Mouse (Mus musculus): ENCODE data around the gene Mark1. TPM values are rescaled to one million over a fixed set of nuclear protein-coding genes. Genes with fewer than 3 reads are reported as not detected.

The Mark1 gene
- polyA plus RNA-seq, 1 experiment, result 1.4 TPM

DNA sequence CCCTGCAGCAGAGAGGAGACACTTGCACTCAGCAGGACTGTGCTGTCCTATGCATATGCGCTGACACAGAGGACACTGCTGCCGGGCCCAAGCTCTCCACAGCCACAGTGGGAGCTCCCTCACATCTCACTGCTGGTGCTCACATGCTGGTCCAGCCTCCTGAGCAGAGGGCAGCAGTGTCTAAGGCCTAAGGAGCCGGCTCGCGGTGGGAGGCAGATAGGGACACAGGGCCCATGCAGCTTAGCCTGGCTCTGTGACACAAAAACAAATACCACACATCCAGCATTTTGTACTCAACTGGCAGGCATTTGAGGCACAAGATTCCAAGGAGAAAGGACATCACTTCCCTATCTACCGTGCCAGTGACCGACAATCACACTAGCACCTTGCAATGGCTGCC, 96.5 kb downstream of the Mark1 start:
- Histone ChIP-seq H3K4me1 (ENCODE audit: control insufficient read depth, insufficient read depth, low read length) (no peaks in the 10 kb centered on the region; the same call in 1 of the 2 replicates), H3K4me3 (replicated peaks; ENCODE audit: control insufficient read depth, low read depth, low read length) (no peak overlapping the region), H3K27ac (ENCODE audit: control insufficient read depth, insufficient read depth, low read depth, low read length, poor library complexity) (no peak overlapping the region)
- 85% methylated on average over 7 of the region's 7 CpGs for WGBS
- TF ChIP-seq CTCF (IDR thresholded peaks at IDR 0.05; ENCODE audit: control insufficient read depth, insufficient read depth, low read length) (no peak), POLR2A (IDR thresholded peaks at IDR 0.05; ENCODE audit: borderline replicate concordance, control insufficient read depth, low read depth, low read length) (no peak)

DNA sequence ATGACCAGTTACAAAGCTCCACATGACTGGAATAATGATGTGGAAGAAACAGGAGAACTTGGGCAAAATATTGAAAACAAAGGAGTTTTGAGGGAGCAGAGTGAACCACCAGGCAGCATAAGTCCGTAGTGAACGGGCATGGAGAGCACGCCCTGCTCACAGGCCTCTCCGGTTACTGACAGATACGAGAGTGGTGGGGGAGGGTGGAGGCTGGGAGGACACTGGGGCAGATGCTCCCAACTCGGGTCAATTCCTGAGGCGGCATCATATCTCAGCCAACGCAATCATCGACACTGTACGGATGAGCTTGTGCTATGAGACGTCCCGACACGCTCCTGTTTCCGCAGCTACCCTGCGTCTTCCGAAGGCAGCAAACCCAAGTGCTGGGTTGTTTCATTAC, 102.0 kb downstream of the Mark1 start:
- Histone ChIP-seq H3K4me3 (replicated peaks; ENCODE audit: control insufficient read depth, low read depth, low read length) (no peak overlapping the region), H3K27ac (ENCODE audit: control insufficient read depth, insufficient read depth, low read depth, low read length, poor library complexity) (no peak overlapping the region; the same call in 1 of the 2 replicates), H3K4me1 (ENCODE audit: control insufficient read depth, insufficient read depth, low read length) (no peaks in the 10 kb centered on the region)
- TF ChIP-seq POLR2A (IDR thresholded peaks at IDR 0.05; ENCODE audit: borderline replicate concordance, control insufficient read depth, low read depth, low read length) (no peak), CTCF (IDR thresholded peaks at IDR 0.05; ENCODE audit: control insufficient read depth, insufficient read depth, low read length) (no peak)
- 92% methylated on average over 16 of the region's 16 CpGs for WGBS

DNA sequence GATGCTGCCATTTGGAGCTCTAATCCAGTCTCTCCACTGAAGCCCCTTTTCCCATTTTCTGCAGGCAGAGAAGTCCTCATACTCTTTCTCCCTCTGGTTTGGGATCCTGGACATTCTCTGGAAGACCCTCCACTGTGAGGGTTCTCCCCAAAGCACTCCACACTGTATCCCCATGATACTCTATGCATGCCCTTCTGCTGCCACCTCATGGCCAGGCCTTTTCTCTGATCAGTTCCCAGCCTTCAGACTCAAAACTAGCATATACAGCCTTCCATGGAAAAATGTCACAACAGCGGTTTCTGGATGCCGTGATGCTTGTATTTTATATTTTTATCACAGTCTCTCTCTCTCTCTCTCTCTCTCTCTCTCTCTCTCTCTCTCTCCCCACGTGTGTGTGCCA, 107.4 kb downstream of the Mark1 start:
- Histone ChIP-seq H3K4me3 (replicated peaks; ENCODE audit: control insufficient read depth, low read depth, low read length) (no peak overlapping the region), H3K4me1 (ENCODE audit: control insufficient read depth, insufficient read depth, low read length) (no peaks in the 10 kb centered on the region)
- TF ChIP-seq POLR2A (IDR thresholded peaks at IDR 0.05; ENCODE audit: borderline replicate concordance, control insufficient read depth, low read depth, low read length) (no peak), CTCF (IDR thresholded peaks at IDR 0.05; ENCODE audit: control insufficient read depth, insufficient read depth, low read length) (no peak)

DNA sequence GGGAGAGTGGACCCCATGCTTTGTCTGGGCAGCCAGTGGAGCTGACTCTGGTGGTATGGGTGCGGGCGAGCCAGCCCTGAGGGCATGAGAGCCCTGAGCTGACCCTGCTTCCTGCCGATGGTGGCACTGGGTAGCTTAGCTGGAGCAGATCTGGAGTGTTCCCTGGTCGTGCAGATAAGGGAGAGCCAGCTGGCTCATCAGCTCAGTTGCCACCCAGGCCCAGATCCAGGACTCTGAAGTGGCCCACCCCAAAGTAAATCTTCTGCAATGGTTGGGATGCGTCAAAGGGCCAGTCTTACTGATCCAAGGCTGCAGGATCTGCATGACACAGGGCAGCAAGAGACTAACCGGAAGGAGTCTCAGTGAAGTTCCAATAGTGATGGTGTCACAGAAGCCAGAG, 109.9 kb downstream of the Mark1 start:
- Histone ChIP-seq H3K27ac (ENCODE audit: control insufficient read depth, insufficient read depth, low read depth, low read length, poor library complexity) (no peak overlapping the region), H3K4me3 (replicated peaks; ENCODE audit: control insufficient read depth, low read depth, low read length) (no peak overlapping the region), H3K4me1 (ENCODE audit: control insufficient read depth, insufficient read depth, low read length) (no peaks in the 10 kb centered on the region)
- WGBS, result 77% methylated on average over 6 of the region's 6 CpGs
- TF ChIP-seq CTCF (IDR thresholded peaks at IDR 0.05; ENCODE audit: control insufficient read depth, insufficient read depth, low read length), result no peak
- no peak for TF ChIP-seq POLR2A (IDR thresholded peaks at IDR 0.05; ENCODE audit: borderline replicate concordance, control insufficient read depth, low read depth, low read length)

More for the DNA sequence above, 107.4 kb downstream of the Mark1 start:
- WGBS, result 73% methylated on average over 3 of the region's 3 CpGs
- H3K27ac ChIP-seq (ENCODE audit: control insufficient read depth, insufficient read depth, low read depth, low read length, poor library complexity), result no peak overlapping the region

DNA sequence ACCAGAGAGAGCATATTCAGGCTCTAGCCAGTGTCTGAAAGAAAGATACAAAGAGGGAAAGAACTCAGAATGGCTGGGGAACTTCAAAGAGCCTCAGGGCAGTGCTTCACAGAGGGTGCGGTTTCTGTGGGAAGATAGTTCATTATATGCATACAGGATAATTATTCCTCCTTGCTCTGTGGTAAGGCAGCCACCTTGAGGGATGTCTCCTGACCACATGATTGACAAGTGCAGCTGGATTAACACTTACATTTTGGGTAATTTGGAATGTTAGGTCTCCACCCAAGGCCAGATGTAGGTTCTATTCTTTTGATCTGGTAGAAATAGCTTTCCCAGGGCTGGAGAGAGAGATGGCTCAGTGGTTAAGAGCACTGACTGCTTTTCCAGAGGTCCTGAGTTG, 113.2 kb downstream of the Mark1 start:
- no peak overlapping the region for H3K4me3 ChIP-seq (replicated peaks; ENCODE audit: control insufficient read depth, low read depth, low read length)

DNA sequence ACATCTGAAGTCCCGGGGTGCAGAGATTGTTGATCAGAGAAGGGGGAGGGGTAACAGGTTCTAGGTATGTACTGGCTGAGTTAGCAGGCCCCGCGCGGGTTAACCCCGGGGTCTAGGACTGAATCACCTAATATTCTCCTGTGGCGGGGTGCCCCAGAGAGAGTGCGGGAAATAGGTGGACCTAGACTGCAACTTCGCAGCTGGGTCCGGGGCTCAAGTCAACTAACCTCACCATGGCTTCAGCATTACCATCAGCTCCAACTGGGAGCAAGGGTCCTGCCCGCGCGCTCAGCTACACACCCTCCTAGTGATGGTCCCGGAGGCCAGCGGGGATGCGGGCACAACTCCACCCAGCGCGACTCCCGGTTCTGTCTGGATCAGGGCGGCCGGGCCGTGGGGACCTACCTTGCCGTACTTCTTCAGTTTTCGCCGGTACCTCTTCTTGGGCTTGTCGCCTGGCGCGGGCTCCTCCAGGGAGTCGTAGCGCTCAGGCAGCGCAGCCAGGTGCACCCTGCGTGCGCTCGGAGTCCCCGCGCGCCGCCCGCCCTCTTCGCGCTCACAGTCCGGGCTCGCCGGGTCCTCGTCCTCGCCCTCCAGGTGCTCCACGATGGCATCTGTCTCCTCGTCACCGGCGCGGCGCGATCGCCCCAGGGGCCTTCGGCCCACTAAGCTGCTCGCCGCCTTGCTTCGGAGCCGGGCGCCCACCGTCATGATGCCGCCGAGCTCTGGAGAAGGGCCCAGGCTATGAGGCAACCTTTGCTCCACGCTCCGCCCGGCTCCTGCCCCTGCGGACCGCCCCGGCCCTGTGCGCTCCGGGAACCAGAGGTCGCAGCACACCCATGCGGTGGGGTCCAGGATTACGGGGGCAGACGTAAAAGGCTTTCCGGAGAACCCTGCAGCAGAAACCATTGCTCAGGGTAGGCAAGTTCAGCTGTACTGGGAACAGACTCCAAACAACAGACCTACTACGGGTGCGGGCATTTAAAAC, 116.8 kb downstream of the Mark1 start, which contains the start of gene C130074G19Rik:
C130074G19Rik (minus strand) TSS at position 938 of the 988 bp plus-strand sequence.
- TF ChIP-seq CTCF (IDR thresholded peaks at IDR 0.05; ENCODE audit: control insufficient read depth, insufficient read depth, low read length), result no peak
- TF ChIP-seq POLR2A (IDR thresholded peaks at IDR 0.05; ENCODE audit: borderline replicate concordance, control insufficient read depth, low read depth, low read length), result no peak
- Histone ChIP-seq H3K4me3 (replicated peaks; ENCODE audit: control insufficient read depth, low read depth, low read length) (peak within 1 kb of the TSS; percentile 20), H3K27ac (ENCODE audit: control insufficient read depth, insufficient read depth, low read depth, low read length, poor library complexity) (no peak within 1 kb of the TSS; the same call in 1 of the 2 replicates), H3K4me1 (ENCODE audit: control insufficient read depth, insufficient read depth, low read length) (no peaks in the 10 kb centered on the region)
- WGBS, result 2% methylated on average over 77 of the region's 77 CpGs

More for the DNA sequence above, 113.2 kb downstream of the Mark1 start:
- Histone ChIP-seq H3K27ac (ENCODE audit: control insufficient read depth, insufficient read depth, low read depth, low read length, poor library complexity) (no peak overlapping the region), H3K4me1 (ENCODE audit: control insufficient read depth, insufficient read depth, low read length) (no peaks in the 10 kb centered on the region)
- no peak for TF ChIP-seq CTCF (IDR thresholded peaks at IDR 0.05; ENCODE audit: control insufficient read depth, insufficient read depth, low read length)
- no peak for TF ChIP-seq POLR2A (IDR thresholded peaks at IDR 0.05; ENCODE audit: borderline replicate concordance, control insufficient read depth, low read depth, low read length)
- 59% methylated on average over 1 of the region's 1 CpGs for WGBS

DNA sequence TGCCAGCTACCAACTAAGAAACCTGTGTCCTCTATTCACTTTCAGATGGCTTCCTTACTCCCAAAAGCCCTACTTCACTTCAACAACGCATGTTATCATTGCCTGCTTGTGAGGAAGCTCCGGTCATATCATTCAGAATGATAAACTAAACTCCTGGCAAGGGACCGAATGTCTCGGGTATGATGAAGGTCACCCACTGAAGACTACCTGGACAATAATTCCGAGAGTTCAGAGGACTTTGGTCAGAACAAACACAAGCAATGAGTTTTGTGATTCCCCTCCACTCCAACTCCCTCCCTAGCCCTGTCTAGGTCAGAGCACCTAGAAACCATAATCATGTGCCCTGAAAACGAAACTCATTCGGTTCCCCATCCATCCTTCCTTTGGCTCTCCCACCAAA, 117.5 kb downstream of the Mark1 start:
- no peak for TF ChIP-seq POLR2A (IDR thresholded peaks at IDR 0.05; ENCODE audit: borderline replicate concordance, control insufficient read depth, low read depth, low read length)
- no peak for TF ChIP-seq CTCF (IDR thresholded peaks at IDR 0.05; ENCODE audit: control insufficient read depth, insufficient read depth, low read length)
- H3K4me3 ChIP-seq (replicated peaks; ENCODE audit: control insufficient read depth, low read depth, low read length), result no peak overlapping the region
- 54% methylated on average over 7 of the region's 7 CpGs for WGBS
- no peaks in the 10 kb centered on the region for H3K4me1 ChIP-seq (ENCODE audit: control insufficient read depth, insufficient read depth, low read length)
- no peak overlapping the region; the same call in 1 of the 2 replicates for H3K27ac ChIP-seq (ENCODE audit: control insufficient read depth, insufficient read depth, low read depth, low read length, poor library complexity)

DNA sequence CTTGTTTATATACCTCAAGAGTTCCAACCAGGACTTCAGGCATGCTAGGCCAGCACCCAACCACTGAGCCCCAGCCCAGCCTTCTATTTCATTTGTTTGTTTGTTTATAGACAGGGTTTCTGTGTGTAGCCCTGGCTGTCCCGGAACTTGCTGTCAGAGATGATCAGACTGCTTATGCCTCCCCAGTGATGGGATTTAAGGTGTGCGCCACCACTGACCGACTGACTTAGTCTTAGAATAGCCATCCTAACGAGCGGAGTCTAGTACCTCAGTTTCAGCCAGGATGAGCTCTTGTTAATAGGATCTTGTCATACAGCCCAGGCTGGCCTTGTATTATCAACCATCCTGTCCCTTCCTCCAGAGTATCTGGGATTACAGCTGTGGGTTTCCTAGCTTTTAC, 118.2 kb downstream of the Mark1 start:
- H3K4me1 ChIP-seq (ENCODE audit: control insufficient read depth, insufficient read depth, low read length), result no peaks in the 10 kb centered on the region
- WGBS, result 87% methylated on average over 5 of the region's 5 CpGs
- no peak overlapping the region for H3K27ac ChIP-seq (ENCODE audit: control insufficient read depth, insufficient read depth, low read depth, low read length, poor library complexity)
- H3K4me3 ChIP-seq (replicated peaks; ENCODE audit: control insufficient read depth, low read depth, low read length), result no peak overlapping the region
- TF ChIP-seq CTCF (IDR thresholded peaks at IDR 0.05; ENCODE audit: control insufficient read depth, insufficient read depth, low read length) (no peak), POLR2A (IDR thresholded peaks at IDR 0.05; ENCODE audit: borderline replicate concordance, control insufficient read depth, low read depth, low read length) (no peak)
